Mouse (Mus musculus) thymus, postnatal 4 days (tissue): ENCODE measurements around the gene Fzd5.

Experiments
- DNase-seq: peaks from one replicate; pipeline ENCODE4 v3.0.0; 2021

Gene Fzd5

DNA sequence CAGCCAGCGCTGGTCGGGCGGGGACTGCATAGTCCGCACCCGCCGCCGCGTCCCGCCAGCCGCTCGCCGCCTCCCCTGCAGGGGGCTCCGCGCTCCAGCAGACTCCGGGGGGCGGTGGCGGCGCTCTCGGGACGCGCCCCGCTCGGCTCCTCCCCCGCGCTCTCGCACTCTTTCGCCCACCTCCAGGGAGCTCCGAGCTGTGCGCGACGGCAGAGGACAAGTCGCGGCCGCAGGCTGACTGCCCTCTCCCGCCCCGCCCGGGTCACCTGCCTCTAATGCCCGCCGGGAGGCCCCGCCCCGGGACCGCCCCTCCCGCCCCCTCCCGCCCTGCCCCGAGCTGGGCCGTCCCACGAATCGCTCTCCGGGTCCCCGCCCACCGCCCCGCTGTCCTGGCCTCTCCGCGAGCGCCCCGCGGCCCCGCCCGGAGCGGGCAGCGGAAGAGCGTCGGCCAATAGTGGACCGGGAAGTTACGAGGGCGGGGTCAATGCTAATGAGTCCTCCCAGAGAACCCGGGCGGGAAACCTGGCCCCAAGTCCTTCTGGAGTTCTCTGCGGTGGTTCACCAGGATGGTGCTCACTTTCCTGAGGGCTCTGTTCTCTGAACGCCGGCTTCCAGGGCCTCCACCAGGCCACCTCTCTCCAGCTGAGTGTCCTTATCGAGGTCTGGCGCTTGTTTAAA lies at the start of gene Fzd5:
TSS of gene Fzd5 (minus strand) at position 250 of the 678 bp plus-strand sequence.
- DNase-seq, result peak; percentile 90

DNA sequence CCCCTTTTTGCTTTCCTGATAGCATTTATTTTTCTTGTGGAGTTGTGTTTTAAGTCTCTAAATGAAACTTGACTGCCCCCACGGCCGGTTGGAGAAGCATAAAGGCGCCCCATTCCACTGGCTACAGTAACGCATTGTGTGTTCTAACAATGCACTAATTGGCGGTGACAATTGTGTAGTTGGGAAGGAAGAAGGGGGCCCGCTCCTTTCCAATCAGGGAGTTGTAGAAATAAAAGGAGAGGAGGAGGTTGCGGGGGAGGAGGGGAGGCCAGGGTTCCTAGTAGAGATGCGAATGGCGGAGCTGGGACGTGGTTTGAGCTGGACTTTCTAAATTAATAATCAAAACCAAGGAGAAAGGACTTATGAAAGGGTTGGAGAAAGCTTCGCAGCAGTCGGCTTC lies 42.3 kb upstream of the Fzd5 start:
- no peak for DNase-seq

- no peak for DNase-seq
Observed at GRCm38 (mm10) chr1:64779415-64779814, 41.9 kb upstream of the Fzd5 start.

GRCm38 (mm10) chr1:64773305-64773704 lies 35.8 kb upstream of the Fzd5 start:
- no peak for DNase-seq

DNA sequence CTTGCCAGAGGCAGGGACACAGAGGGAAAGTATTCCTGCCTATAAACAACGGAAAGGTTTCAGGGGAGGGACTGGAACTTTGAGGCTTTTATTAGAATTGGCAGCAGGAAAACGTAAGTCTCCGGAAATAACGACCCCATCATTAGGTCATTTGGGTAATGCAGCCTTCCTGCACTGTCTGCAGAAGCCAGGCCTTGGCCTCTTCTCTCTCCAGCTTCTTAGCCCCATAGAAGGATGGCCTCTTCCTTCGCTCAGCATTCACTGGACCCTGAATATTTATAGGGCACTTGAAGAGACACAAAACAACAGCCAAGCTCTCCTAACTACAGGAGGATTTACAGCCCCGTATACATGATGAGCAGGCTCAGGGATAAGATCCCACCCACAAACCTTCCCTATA lies 32.6 kb upstream of the Fzd5 start:
- no peak for DNase-seq

DNA sequence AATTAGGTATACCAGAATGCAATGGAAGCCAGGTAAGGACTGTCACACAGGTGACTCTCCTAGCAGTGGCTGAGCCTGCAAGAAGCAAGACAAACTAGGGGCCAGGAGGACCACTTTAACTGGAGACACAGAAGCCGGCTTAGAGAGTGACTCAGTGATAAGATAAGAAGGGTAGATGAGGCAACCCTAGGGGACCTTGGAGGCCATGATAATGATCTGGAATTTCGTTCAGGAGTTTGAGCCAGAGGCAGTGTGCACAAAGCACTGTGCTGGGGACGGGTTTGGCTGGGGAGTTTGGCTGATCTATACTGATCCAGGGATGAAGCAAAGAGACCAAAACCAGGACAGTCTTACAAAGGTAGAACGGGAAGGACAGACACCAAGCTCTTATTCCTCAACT lies 24.1 kb upstream of the Fzd5 start:
- DNase-seq, result no peak

GRCm38 (mm10) chr1:64757766-64758165 lies 20.2 kb upstream of the Fzd5 start:
- DNase-seq, result no peak

DNA sequence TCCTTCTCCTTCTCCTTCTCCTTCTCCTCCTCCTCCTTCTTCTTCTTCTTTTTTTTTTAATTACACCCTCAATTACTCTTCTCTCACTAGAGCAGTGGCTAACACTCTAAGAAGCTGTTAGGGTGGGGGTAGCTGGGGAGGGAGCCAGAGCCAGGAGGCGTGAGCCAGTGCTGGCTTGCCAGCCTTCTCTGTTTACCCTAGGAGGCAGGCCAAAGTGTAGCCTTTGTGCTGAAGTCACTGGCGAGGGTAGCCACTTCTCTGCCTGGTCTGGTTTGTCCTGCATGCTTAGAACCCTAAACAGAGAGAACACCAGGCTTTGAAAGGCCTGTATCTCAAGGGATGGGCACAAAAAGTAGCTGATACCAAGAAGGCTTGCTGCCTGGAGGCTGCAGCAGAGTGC lies 19.7 kb upstream of the Fzd5 start:
- no peak for DNase-seq

DNA sequence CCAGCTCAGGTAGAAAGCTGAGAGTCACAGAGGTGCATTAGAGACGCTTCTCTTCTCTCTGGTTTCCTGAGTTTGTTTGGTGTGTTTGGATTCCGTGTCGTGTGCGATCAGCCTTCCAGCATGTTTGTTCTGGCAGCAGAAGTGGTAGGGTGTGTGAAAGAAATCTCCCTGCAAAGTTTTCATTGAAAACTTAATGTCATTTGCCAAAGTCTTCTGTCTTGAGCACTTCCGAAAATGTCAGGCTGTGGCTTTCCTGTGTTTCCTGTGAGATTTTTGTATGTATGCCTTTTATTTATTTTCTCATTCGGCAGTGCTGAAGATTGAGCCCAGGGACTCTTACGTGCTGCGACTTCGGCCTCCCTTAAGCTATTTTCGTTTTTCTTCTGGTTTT lies 19.1 kb upstream of the Fzd5 start:
- no peak for DNase-seq

DNA sequence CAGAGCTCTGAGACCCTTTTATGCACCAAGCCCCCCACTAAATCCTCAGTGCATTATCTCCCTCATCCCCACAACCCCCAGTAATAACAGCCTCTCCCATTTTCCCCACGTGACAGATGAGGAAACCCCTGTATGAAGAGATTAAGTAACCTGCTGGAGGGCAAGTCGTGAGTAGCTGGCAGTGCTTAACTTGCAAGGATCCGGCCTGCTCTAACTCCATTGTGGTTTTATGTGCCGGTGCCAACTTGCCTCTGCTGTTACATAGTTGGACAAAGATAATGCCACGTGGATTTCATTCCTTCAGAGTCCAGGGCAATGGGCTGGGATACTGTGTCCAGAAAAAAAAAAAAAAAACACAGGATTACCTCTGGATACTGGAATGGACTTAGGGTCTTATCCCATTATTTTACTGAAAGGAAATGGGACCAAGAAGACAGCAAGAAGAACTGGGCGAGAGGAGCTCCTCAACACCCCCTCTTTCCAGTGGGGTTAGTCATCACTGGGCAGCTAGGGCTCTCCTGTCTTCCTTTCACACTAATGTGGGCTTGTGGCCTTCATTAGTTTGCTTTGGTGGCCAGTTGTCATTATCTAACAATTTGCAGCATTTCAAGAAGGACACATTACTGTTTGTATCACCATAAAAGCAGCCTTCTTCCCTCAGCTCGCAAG lies 18.6 kb upstream of the Fzd5 start:
- DNase-seq, result no peak

GRCm38 (mm10) chr1:64754658-64755057 lies 17.1 kb upstream of the Fzd5 start:
- DNase-seq, result no peak

DNA sequence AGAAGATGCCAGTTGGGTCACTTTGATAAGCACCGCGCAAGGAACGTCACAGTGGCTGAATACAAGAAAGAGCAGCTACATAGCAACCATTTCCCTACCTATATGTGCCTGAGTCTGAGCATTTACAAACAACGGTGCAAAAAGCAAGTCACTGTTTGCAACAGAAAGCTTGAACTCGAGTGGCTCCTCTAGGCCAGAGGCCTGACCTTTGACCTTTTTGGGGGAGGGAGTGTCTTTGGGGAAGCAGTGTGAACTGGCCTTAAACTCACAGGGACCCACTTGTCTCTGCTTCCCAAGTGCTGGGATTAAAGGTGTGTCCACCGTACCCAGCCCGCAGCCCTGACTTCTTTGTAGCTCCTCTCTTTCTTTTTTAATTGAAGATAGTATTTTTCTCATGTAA lies 16.1 kb upstream of the Fzd5 start:
- DNase-seq, result no peak

GRCm38 (mm10) chr1:64753109-64753508 lies 15.6 kb upstream of the Fzd5 start:
- no peak for DNase-seq

GRCm38 (mm10) chr1:64744616-64745015 lies 7.1 kb upstream of the Fzd5 start:
- no peak for DNase-seq

GRCm38 (mm10) chr1:64742741-64743408 lies 5.3 kb upstream of the Fzd5 start:
- DNase-seq, result no peak

DNA sequence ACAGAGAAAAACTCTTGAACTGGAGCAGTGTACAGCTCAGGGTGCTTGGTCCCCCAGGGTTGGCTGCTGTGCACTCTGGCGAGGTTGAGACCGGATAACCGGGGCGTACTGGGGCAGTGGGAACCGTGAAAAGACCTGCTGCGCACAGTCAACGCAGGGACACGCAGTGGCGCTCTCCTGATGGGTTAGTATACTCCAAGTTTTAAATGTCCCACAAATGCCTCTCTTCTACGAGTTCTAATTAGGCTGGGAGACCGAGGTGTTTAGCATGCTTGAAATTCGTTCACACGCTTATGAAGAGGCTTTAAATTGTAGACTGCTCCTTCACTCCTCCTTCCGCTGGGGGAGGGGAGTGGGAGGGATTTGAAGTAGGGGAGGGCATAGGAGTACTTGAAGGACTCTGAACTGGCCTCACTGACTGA lies 1.1 kb upstream of the Fzd5 start:
- peak; percentile 58 for DNase-seq

GRCm38 (mm10) chr1:64738180-64738555 lies 617 bp upstream of the Fzd5 start:
- DNase-seq, result peak; percentile 25

- no peak for DNase-seq
Observed at GRCm38 (mm10) chr1:64736681-64737501, 660 bp downstream of the Fzd5 start.

GRCm38 (mm10) chr1:64735781-64736680 lies 1.5 kb downstream of the Fzd5 start:
- peak; percentile 75 for DNase-seq

GRCm38 (mm10) chr1:64734771-64735750 lies 2.5 kb downstream of the Fzd5 start:
- peak; percentile 38 for DNase-seq
